Mouse (Mus musculus): ENCODE measurements around the gene Sestd1. TPM values are rescaled to one million over a fixed set of nuclear protein-coding genes. Genes with fewer than 3 reads are reported as not detected.

The Sestd1 gene
- polyA plus RNA-seq, 1 experiment from 2014 or later, result 0.51 TPM

DNA sequence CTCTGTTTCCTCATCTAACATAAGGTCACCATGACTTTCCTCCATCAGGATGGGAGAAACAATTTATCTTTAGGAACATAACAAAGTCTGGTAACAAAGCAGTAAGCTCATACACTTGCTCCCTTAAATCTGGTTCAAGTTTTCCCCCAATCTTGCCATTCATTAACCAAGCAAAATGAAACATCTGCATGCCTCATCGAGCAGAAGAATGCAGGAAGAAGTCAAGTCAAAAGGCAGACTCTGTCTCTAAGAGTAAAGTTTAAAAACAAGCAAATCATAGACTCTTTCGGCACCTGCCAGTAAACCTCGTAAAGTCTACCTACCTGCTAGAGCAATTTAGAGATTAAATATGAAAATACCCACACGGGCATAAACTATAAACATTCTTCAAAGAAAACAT is 3.1 kb downstream of the Sestd1 start:
- Histone ChIP-seq H3K27ac (ENCODE audit: low read length) (no peak overlapping the region), H3K27me3 (ENCODE audit: control insufficient read depth, insufficient read depth, low read depth, low read length) (peaks cover 21% of the 10 kb centered on the region), H3K36me3 (ENCODE audit: control insufficient read depth, insufficient read depth) (no peaks in the 10 kb centered on the region), H3K9me3 (replicated peaks; ENCODE audit: control insufficient read depth, low read length) (no peaks in the 10 kb centered on the region), H3K9ac (ENCODE audit: low read depth, low read length) (no peak overlapping the region), H3K4me2 (ENCODE audit: low read depth, low read length) (no peak overlapping the region), H3K4me1 (ENCODE audit: control insufficient read depth, low read depth, low read length) (peaks cover 2% of the 10 kb centered on the region; the same call in 1 of the 2 replicates), H3K4me3 (ENCODE audit: low read depth, low read length) (no peak overlapping the region)
- 64% methylated on average over 4 of the region's 4 CpGs for WGBS (ENCODE audit: insufficient replicate concordance)
- no peak for ATAC-seq (ENCODE audit: low read depth)

DNA sequence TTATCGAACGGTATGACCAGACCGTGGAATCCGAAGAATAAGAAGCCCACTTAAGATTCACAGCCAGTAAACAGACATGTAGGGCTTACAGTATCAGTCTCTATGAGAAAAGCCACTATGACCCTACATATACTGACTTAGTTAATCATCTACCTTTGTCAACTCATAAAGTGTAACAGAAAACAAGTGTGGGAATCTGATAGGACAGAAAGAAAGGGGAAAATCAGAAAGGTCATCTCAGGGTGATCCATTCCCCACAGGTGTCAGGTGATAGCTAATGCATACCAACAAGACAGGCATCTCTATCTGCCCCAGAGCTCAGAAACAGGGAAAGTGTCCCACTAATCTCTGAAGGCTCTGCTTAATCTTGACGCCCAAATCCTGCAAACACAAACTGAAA is 4.5 kb downstream of the Sestd1 start:
- Histone ChIP-seq H3K27ac (ENCODE audit: low read length) (no peak overlapping the region), H3K36me3 (ENCODE audit: control insufficient read depth, insufficient read depth) (no peaks in the 10 kb centered on the region), H3K9me3 (replicated peaks; ENCODE audit: control insufficient read depth, low read length) (no peaks in the 10 kb centered on the region), H3K4me2 (ENCODE audit: low read depth, low read length) (no peak overlapping the region), H3K27me3 (ENCODE audit: control insufficient read depth, insufficient read depth, low read depth, low read length) (peaks cover 13% of the 10 kb centered on the region), H3K4me1 (ENCODE audit: control insufficient read depth, low read depth, low read length) (peaks cover 2% of the 10 kb centered on the region; the same call in 1 of the 2 replicates), H3K4me3 (ENCODE audit: low read depth, low read length) (no peak overlapping the region), H3K9ac (ENCODE audit: low read depth, low read length) (no peak overlapping the region)
- 72% methylated on average over 5 of the region's 5 CpGs for WGBS (ENCODE audit: insufficient replicate concordance)
- ATAC-seq (ENCODE audit: low read depth), result peak; percentile 47; the same call in 1 of the 2 replicates

DNA sequence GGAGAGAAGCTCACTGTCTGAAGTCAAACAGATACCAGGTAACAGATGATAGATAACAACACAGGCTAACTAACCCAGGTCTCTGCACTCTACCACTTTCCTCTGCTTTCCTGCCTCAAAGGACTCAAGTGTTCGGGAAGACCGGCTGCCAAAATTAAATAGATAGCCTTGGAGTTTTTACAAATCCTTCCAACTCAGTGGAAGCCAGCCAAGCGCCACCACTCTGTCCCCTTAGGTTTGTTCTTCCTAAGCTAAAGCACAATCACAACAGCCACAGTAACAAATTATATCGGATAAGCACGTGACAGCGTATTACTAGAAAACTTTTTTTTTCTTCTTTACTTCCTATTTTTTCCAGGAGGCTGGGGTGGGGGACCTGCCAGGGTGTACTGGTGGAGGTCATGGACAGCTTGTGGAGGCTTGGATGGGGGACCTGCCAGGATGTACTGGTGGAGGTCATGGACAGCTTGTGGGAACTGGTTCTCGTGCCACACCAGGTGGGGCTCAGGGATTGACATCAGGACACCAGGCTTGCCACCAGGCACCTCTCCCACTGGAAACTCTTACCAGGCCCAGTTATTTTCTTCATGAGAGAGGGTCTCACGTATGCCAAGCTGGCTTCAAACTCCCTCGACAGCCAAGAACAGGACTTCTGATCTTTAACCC is 5.3 kb downstream of the Sestd1 start:
- Histone ChIP-seq H3K9me3 (replicated peaks; ENCODE audit: control insufficient read depth, low read length) (no peaks in the 10 kb centered on the region), H3K4me2 (ENCODE audit: low read depth, low read length) (no peak overlapping the region), H3K36me3 (ENCODE audit: control insufficient read depth, insufficient read depth) (no peaks in the 10 kb centered on the region), H3K27me3 (ENCODE audit: control insufficient read depth, insufficient read depth, low read depth, low read length) (peaks cover 6% of the 10 kb centered on the region), H3K27ac (ENCODE audit: low read length) (no peak overlapping the region), H3K4me1 (ENCODE audit: control insufficient read depth, low read depth, low read length) (peaks cover 2% of the 10 kb centered on the region; the same call in 1 of the 2 replicates), H3K9ac (ENCODE audit: low read depth, low read length) (no peak overlapping the region), H3K4me3 (ENCODE audit: low read depth, low read length) (no peak overlapping the region)
- no peak for ATAC-seq (ENCODE audit: low read depth)
- WGBS (ENCODE audit: insufficient replicate concordance), result 66% methylated on average over 9 of the region's 9 CpGs

DNA sequence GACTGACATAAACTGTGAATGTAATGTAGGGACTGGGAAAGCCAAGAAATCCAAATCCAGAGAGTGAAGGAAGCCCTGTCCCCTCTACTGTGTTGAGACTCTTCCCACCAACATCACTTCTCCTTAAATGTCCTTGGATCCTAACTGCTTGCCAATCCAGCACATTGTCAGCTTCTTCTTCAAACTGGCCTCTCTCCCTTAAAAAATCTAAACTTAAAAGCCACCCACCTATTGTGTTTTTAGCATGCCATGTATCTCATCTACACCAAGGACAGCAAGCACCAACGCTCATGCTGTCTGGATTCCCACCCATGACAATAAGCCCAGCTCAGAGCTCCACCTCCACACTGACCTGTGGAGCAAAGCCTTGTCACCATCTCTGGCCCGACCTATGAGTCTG is 7.4 kb downstream of the Sestd1 start:
- Histone ChIP-seq H3K27me3 (ENCODE audit: control insufficient read depth, insufficient read depth, low read depth, low read length) (no peaks in the 10 kb centered on the region), H3K4me2 (ENCODE audit: low read depth, low read length) (no peak overlapping the region), H3K4me3 (ENCODE audit: low read depth, low read length) (no peak overlapping the region), H3K27ac (ENCODE audit: low read length) (no peak overlapping the region), H3K4me1 (ENCODE audit: control insufficient read depth, low read depth, low read length) (no peaks in the 10 kb centered on the region), H3K9me3 (replicated peaks; ENCODE audit: control insufficient read depth, low read length) (no peaks in the 10 kb centered on the region), H3K9ac (ENCODE audit: low read depth, low read length) (no peak overlapping the region), H3K36me3 (ENCODE audit: control insufficient read depth, insufficient read depth) (no peaks in the 10 kb centered on the region)
- WGBS (ENCODE audit: insufficient replicate concordance), result 58% methylated on average over 2 of the region's 2 CpGs
- no peak for ATAC-seq (ENCODE audit: low read depth)

DNA sequence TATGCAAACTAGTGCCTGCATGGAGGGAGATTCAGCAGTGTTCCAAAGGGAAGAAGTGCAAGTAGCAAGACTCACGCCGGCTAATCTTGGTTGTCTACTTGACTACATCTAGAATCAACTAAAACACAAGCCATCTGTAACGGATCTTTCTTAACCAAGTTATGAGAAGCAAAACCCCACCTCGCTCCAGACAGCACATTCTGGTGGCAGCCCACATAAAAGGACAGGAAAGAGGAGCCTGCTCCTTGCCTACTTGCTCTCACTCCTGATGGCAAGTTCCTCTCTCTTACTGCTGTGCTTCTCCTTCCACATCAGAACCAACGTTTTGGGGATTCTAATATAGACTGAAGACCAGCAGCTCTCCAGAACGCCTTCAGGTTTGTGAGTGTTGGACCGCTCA is 9.6 kb downstream of the Sestd1 start:
- H3K9ac ChIP-seq (ENCODE audit: low read depth, low read length), result no peak overlapping the region
- no peak overlapping the region for H3K27ac ChIP-seq (ENCODE audit: low read length)
- no peaks in the 10 kb centered on the region for H3K9me3 ChIP-seq (replicated peaks; ENCODE audit: control insufficient read depth, low read length)
- ATAC-seq (ENCODE audit: low read depth), result no peak
- 56% methylated on average over 7 of the region's 7 CpGs for WGBS (ENCODE audit: insufficient replicate concordance)
- no peaks in the 10 kb centered on the region for H3K4me1 ChIP-seq (ENCODE audit: control insufficient read depth, low read depth, low read length)
- H3K4me2 ChIP-seq (ENCODE audit: low read depth, low read length), result no peak overlapping the region
- no peak overlapping the region for H3K4me3 ChIP-seq (ENCODE audit: low read depth, low read length)
- H3K27me3 ChIP-seq (ENCODE audit: control insufficient read depth, insufficient read depth, low read depth, low read length), result no peaks in the 10 kb centered on the region
- no peaks in the 10 kb centered on the region for H3K36me3 ChIP-seq (ENCODE audit: control insufficient read depth, insufficient read depth)

DNA sequence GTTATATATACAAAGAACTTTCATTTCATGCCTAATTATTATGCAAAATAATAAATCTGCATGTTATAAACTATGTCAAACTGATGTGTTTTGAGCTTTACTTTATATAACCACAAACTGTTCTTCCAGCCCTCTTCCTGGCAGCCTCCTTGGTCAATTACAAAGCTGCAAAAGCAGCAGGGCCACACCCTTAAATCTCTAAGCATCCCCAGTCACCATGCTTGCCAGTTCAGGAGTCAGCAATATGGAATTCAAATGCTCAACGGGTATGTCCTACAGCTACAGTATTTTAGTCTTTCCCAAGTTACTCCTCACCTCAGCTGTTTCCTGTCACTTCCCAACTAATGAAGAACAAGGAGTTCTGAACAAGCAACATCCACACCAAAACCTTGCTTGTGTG is 10.3 kb downstream of the Sestd1 start:
- no peak overlapping the region for H3K4me3 ChIP-seq (ENCODE audit: low read depth, low read length)
- H3K9me3 ChIP-seq (replicated peaks; ENCODE audit: control insufficient read depth, low read length), result no peaks in the 10 kb centered on the region
- no peak overlapping the region for H3K27ac ChIP-seq (ENCODE audit: low read length)
- no peaks in the 10 kb centered on the region for H3K4me1 ChIP-seq (ENCODE audit: control insufficient read depth, low read depth, low read length)
- 60% methylated on average over 1 of the region's 1 CpGs for WGBS (ENCODE audit: insufficient replicate concordance)
- H3K36me3 ChIP-seq (ENCODE audit: control insufficient read depth, insufficient read depth), result no peaks in the 10 kb centered on the region
- H3K9ac ChIP-seq (ENCODE audit: low read depth, low read length), result no peak overlapping the region
- no peak for ATAC-seq (ENCODE audit: low read depth)
- no peaks in the 10 kb centered on the region for H3K27me3 ChIP-seq (ENCODE audit: control insufficient read depth, insufficient read depth, low read depth, low read length)
- no peak overlapping the region for H3K4me2 ChIP-seq (ENCODE audit: low read depth, low read length)

DNA sequence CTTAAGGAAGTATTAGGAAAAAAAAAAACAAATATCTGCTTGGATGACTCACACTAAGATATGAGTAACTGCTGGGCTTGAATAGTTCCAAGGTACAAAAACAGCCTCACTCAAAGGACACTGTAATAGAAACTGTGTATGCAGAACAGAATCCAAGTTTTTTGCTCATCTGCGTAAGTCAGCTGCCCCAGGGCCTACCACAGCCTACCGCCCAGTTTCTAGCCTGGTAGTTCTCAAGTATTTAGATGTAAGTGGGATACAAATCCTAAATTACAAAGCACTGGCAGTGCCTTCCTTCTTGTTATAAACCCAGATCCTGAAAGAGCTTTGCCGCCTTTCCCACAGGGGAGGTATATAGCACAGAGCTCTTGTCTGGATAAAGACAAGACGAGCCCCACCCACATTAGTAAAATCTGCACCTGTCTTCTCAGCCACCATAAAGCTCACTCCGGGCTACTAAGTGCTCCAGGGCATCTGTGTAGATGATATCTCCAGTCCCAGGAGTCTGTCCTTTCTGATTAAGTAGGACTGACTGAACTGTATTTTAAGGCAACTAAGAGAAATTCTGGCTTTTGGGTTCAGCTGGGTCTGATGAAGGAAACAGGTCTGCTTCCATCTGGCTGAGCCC is 11.7 kb downstream of the Sestd1 start:
- ATAC-seq (ENCODE audit: low read depth), result no peak
- Histone ChIP-seq H3K4me2 (ENCODE audit: low read depth, low read length) (no peak overlapping the region), H3K27ac (ENCODE audit: low read length) (no peak overlapping the region), H3K27me3 (ENCODE audit: control insufficient read depth, insufficient read depth, low read depth, low read length) (no peaks in the 10 kb centered on the region), H3K9me3 (replicated peaks; ENCODE audit: control insufficient read depth, low read length) (no peaks in the 10 kb centered on the region), H3K4me1 (ENCODE audit: control insufficient read depth, low read depth, low read length) (no peaks in the 10 kb centered on the region), H3K4me3 (ENCODE audit: low read depth, low read length) (no peak overlapping the region), H3K36me3 (ENCODE audit: control insufficient read depth, insufficient read depth) (no peaks in the 10 kb centered on the region), H3K9ac (ENCODE audit: low read depth, low read length) (no peak overlapping the region)
- WGBS (ENCODE audit: insufficient replicate concordance), result 61% methylated on average over 5 of the region's 5 CpGs

DNA sequence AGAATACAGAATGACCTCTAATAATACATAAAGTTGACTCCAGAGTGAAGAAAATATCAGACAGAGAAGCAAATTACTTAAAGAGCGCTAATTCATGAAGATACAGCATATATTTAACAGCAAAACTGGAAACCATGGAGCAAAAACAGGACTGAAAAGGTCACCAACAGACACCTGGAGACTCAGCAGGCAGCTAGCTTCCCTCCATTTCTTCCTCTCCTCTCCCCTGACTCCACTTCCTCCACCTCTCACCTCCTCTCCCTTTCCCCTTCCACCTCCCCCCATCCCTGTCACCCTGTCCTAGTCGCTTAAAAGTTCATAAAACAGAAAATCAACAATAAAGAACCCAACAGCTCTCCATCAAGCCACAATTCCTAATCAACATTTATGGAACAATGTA is 13.5 kb downstream of the Sestd1 start:
- no peaks in the 10 kb centered on the region for H3K27me3 ChIP-seq (ENCODE audit: control insufficient read depth, insufficient read depth, low read depth, low read length)
- no peaks in the 10 kb centered on the region for H3K36me3 ChIP-seq (ENCODE audit: control insufficient read depth, insufficient read depth)
- no peak overlapping the region for H3K9ac ChIP-seq (ENCODE audit: low read depth, low read length)
- H3K4me2 ChIP-seq (ENCODE audit: low read depth, low read length), result no peak overlapping the region
- no peak overlapping the region for H3K27ac ChIP-seq (ENCODE audit: low read length)
- no peak for ATAC-seq (ENCODE audit: low read depth)
- no peak overlapping the region for H3K4me3 ChIP-seq (ENCODE audit: low read depth, low read length)
- H3K9me3 ChIP-seq (replicated peaks; ENCODE audit: control insufficient read depth, low read length), result no peaks in the 10 kb centered on the region
- WGBS (ENCODE audit: insufficient replicate concordance), result 58% methylated on average over 2 of the region's 2 CpGs
- H3K4me1 ChIP-seq (ENCODE audit: control insufficient read depth, low read depth, low read length), result no peaks in the 10 kb centered on the region

DNA sequence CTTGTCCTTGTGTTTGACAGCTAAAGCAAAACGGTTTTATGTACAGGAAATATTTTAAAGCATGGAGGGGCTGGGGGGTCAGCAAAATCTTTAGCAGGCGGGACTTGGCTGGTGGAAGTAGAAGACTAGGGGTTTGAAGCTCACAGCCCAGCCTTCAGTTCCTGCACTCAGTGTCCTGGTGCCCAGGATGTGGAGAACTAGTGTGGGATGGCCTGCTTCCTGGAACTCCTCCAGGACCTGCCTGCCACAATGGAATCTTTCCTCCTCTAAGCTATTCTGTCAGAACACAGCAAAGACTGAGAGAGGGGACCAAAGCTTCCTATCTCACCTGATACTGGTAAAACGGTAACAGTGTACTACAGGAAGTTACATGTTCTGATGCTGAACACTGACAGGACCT is 14.4 kb downstream of the Sestd1 start:
- no peaks in the 10 kb centered on the region for H3K27me3 ChIP-seq (ENCODE audit: control insufficient read depth, insufficient read depth, low read depth, low read length)
- H3K4me3 ChIP-seq (ENCODE audit: low read depth, low read length), result no peak overlapping the region
- 27% methylated on average over 3 of the region's 3 CpGs for WGBS (ENCODE audit: insufficient replicate concordance)
- no peak overlapping the region for H3K27ac ChIP-seq (ENCODE audit: low read length)
- no peaks in the 10 kb centered on the region for H3K4me1 ChIP-seq (ENCODE audit: control insufficient read depth, low read depth, low read length)
- no peak overlapping the region for H3K9ac ChIP-seq (ENCODE audit: low read depth, low read length)
- no peak for ATAC-seq (ENCODE audit: low read depth)
- H3K36me3 ChIP-seq (ENCODE audit: control insufficient read depth, insufficient read depth), result no peaks in the 10 kb centered on the region
- H3K9me3 ChIP-seq (replicated peaks; ENCODE audit: control insufficient read depth, low read length), result no peaks in the 10 kb centered on the region
- H3K4me2 ChIP-seq (ENCODE audit: low read depth, low read length), result no peak overlapping the region

Measured in liver, embryonic 16.5 days (tissue).